Mouse (Mus musculus) ES-CJ7 (cell line): ENCODE measurements at regions not wholly inside any gene's neighbourhood (a gene's known extent, or its start where the extent isn't known, plus 50 kb on each side); places are given as distances from the start of the nearest gene placed in this dataset.

Source experiments
- DNase-seq: peaks from one replicate; pipeline ENCODE4 v3.0.0; 2011; ENCODE audit warnings: low read depth, low spot score

DNA sequence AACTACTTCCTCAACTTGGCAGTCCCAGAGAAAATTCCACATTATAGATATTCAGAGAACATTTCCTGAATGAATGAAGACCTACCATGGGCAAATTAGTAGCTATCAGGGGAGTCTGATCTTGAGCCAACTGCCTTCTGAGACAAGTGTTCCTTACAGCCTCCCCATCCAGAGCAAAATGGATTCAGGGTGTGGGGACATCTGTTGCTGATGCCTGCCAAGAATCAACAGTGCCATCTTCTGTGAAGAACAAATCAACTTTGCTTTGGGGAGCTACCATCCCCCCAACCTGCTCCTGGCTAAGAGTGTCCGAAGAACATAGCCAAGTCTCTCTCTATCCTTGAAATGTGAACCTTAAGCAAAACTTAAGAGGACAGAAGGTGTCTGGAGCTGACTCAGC lies 217.9 kb downstream of the Nedd1 start:
- DNase-seq: no peak

DNA sequence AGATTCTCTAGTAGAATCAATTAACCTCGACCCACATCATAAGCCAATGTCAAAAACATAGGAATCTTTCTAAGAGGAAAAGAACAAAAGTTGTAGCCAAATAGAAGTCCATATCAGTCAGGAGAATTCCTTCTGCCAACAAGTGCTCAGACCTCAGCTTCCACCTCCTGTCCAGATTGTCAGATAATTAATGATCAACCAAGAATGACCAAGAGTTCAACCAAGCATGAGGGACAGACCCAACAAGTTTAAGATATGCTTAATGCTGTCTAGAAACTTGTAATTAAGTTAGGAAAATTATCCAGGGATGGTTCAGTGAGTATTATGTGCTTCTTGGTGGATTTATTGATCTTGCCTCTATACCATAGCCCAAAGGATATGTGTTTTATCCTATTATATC lies 238.6 kb downstream of the Nedd1 start:
- no peak for DNase-seq

DNA sequence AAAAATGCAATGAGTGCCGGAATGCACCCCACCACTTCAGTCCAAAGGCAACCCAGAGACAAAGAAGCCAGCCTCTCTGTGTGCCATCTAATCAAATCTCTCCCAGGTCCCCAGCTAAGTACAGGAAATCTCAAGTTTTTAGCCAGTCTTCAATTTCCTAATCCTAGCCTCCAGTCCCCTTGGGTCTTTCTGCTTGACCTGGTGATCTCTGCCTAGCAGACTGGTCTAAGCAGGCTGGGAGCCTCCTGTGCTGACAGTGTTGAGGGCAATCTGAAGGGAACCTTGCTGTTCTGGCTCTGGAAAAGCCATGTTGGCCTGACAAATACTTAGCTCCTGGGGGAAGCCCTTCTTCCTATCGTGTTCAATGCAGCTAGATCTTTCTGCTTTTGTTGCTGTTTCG lies 248.9 kb downstream of the Nedd1 start:
- DNase-seq: no peak

DNA sequence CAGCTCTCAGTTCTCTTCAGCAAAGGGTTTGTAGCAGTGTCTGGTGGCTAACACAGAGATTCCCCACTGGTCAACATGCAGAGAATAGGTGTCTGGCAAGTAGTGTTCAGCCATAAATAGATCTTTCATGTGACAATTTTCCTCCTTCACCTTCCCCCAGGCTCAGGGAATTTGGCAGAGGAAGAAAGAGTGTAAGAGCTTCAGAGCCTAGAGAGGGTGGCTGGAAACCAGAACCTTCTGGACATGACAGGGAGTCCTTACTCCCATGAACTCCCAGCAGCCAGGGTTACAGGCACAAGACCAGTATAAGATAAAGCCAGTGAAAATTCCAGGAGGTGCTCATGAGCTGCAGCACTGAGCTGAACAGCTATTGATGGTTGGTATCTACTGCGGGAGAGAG lies 251.1 kb downstream of the Nedd1 start:
- DNase-seq: no peak

DNA sequence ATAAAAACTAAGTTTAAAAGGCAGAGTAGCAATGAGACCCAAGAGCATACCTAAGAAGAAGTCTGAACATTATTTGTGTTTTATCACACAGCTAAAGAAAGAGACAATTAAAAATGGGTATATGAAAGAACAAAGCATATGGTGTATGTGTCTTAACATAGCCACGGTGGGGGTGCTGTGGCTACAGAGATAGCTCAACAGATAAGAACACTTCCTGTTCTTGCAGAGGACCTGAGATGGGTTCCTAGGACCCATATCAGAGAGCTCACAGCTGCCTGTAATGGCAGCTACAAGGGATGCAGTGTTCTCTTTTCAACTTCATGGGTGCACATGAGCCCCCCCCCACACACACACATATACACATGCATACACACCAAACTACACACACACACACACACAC lies 267.0 kb downstream of the Nedd1 start:
- DNase-seq: no peak

DNA sequence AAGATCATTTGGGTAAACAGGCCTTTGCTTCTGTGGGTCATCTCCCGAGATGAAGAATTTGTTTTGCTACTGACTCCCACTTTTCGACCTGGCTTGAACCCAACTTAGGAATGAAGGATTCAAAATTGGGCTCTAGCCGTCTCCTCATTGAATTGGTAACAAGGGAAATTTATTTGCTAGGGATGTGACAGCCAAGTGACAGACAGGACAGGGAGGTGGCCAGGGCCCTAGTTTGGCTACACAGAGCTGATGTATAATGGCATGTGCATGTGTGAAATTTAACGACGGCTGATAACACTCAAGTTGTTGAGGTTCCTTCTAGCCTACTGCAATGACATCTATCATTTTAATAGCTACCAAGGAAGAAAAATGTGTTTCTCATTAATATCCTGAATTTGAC lies 268.7 kb downstream of the Nedd1 start:
- no peak for DNase-seq

DNA sequence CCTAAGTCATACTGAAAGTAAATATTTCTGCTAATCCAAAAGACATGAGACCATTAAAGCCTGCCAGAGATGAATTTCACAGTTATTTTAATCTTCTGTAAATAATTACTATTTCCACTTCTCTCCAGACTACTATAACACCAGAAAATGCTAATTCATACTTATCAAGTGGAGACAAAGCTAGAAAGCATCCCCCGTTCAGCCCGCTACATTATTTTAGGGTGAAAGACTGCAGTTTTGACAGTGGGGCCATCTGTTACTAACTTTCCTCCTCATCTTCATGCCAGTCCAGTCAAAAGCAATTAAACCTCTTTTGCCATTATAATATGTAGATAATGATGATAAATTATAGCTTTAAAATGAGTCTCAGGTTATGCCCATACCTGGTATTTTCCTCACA lies 276.3 kb downstream of the Nedd1 start:
- no peak for DNase-seq

DNA sequence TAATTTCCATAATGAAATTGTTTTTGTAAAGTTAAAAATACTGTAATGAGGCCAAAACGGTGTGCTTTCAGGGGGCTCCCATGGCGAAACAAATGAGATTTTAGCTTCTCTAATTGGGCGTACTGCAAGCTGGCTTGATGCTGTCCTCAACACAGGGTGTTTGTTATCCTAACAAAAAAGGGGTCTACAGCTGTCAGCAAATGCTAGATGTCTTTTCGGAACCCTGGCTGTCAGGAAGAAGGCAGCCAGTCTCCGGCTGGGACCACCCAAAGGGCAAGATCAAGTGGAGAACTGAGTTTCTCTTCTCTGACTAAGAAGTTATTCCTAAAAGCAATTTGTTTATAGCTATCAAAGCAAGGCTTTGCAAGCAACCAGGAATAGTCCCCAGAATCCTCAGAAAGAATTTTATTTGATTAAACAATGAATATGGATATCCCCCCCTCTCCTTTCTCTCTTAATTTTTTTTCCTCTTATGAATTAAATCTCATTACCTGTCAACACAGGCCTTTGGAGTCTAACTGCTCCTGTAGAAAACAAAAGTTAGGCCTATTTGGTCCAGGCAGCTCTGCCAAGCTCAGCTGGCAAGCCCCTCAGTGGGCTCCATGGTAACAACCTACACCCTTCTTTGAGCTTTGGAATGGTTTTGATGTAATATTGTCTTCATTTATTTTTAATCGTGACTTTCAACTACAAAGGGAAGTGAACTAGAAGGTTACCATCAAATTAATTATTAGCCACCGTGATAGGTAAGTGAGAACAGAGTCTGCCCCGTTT lies 283.4 kb downstream of the Nedd1 start:
- no peak for DNase-seq

DNA sequence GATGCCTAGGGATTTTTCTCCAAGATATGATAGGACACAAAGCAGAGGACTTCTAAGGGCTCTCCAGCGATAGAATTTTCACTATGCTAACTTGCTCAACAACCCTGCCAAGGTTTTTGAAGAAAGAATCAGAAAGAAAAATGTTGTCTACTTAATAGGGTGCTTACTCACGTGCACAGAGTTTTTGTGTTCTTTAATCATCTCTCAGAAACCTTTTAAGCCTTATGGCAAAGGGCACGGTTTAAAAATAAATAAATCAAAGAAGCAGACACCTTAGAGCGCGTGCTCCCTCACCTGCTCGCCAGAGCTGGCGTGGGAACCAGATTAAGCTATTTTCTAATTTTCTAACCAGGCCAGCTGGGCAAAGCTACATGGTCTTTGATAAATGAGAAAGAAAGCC lies 293.0 kb downstream of the Nedd1 start:
- DNase-seq: no peak

DNA sequence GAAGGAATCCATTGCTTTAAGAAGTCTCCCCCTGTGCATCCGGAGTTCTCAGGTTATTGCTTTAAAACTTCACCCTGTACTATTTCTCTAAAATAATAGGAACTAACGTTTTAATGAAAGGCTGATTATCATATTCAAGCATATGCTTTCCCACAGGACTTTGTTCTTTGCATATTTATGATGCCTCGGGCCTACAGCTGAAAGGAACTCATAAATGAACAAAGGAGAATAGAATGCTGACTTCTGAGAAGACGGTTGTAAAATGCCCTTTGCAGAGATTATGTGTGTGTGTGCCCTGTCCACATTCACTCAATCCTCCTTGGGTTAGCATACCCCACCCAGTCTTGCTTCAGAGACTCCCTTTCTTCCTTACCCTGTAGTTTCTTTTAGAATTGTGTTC lies 294.2 kb downstream of the Nedd1 start:
- DNase-seq: no peak

DNA sequence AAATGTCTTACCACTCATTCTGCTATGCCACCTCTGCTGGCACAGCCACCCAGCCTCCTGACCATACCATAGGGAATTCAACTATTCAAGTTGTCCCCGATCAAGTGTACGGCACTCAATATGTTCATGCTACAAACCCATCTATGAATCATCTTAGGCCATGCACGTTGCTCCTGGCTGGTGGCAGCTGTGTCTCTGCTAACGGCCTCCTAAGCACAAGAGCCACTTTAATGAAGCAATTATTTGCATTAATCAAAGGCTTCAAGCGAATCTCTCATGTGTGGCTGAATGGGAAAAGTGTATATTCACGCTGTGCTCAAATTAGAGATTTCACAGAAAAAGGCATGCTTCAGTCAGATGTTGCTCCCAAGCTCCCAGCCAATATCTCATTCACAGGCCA lies 295.8 kb downstream of the Nedd1 start:
- DNase-seq: no peak

DNA sequence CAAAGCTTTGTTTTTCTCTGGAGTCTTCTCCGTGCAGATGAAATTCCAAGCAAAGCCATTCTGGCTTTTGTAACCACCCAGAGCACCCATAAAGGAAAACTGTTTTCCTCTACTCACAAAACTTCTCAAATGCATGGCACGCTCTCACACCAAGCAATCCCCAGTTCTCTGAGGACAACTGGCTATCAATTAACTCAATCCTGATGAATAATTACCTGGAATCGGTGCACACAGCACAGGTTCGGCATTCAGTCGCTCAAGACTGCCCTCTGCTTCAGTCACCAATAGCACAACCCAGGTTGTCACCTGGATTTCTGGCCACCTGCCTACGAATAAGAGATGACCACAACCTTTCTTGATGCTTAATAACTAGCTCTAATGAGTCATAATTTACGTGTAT lies 309.5 kb downstream of the Nedd1 start:
- no peak for DNase-seq

DNA sequence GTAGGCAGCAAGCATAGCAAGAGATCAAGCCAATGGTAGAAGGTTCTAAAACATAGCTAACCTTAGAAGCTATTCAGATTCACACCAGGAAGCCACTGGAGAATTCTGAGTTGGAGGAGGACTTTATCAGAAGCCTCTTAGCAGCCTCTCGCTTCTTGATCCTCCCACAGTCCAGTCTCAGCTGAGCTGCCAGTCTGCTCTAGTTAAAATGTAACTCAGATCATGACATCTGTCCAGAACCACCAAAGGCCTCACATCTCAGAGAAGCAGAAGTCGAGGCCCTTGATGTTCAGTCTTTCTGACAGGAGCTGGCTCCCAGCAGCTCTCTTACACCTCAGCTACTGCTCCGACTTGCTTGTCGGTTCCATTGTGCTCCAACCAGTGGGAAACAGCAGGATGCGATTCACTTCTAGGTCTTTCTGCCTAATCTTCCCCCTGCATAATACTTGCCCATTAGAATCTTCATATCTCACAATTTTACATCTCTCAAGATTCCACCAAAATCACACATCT lies 311.4 kb downstream of the Nedd1 start:
- DNase-seq: no peak

DNA sequence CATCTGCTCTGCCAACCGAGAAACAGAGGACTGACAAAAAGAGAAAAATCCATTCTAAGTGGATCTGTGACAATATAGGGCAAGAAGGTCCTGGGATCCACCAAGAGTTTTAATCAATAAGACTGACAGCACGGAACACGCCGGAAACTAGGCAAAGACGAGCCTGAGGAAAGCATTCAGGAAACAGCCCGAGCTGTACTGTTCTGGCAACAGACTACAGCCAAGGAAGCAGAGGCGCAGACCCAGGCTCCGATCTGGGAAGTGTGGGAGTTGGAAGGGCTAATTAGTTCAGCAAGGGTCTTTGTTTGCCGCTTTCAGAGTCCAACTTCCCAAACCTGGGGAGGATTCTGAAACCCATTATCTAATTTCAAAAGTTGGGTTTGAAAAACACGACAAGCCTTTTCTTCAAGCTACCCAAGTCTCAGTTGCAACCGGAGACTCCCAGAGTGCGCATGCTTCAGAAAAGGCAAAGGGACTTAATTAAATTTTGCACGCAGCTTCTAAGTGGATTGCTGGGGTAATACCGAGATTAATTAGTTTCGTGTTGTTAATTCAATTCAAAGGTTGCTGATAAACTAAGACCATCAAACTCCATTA lies 317.4 kb downstream of the Nedd1 start:
- no peak for DNase-seq

DNA sequence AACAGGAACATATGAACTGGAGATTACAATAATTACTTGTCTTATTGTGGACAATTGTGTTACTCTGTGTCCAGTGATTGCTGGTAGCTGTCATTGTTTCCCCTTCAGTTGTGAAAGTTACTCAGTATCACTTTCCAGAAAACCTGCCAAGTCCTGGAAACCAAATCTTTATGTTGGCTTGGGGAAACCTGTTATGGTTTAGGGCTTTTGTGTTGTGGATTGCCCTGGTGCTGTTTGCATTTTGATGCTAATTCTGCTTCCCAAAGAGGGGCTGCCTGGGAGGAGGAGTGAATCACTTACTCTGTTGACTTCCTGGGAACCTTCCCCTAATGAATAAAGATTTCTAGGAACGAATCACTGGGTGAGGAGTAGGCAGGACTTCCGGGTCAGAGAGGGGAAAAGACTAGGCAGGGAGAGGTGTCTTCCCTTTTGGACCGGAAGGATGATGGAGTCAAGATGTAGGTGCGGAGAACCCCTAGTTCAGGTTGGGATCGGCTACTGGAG lies 321.6 kb downstream of the Nedd1 start:
- DNase-seq: peak; percentile 64

DNA sequence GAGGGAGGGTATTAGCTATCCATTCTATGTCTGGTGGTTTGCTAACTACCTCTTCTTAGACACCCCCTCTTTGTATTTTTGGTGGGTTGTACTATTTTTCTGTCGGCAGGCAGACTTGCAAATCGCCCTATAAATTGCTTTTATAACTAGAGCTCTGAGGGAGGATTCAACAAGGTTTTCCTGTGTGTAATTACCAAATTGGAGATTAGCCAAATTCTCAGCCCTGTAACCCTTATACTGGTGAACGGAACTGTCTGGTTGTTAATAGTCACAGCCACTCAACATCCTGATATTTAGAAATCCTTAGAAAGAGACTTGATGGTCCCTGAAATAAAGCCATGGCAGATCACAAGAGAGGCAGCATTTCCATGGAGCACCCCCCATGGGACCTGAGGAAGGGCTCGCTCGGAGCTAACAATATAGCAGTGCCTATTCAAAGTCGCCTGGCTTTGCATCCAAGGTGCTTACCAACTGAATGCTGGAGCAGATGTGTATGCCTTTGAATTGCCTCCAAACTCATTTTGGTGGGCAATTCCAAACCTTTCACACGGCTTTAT lies 333.0 kb downstream of the Nedd1 start:
- no peak for DNase-seq

DNA sequence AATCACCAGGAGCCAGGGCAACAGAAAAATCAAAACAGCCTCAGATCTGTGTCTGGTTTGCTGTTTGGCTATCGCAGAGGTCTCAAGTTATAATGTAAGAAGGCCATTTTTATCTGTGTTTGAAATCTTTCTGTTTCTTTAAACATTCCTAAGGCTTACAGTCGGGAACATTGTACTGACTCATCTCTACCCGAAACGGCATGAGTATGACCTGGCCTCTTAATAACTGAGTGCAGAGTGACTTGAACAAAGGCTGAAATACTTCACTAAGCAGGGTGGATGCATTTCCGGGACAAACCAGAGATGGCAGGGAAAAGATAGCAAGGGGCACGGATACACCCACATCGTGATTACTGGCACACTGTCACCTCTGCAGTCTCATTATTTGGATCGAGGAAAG lies 355.1 kb downstream of the Nedd1 start:
- DNase-seq: no peak

DNA sequence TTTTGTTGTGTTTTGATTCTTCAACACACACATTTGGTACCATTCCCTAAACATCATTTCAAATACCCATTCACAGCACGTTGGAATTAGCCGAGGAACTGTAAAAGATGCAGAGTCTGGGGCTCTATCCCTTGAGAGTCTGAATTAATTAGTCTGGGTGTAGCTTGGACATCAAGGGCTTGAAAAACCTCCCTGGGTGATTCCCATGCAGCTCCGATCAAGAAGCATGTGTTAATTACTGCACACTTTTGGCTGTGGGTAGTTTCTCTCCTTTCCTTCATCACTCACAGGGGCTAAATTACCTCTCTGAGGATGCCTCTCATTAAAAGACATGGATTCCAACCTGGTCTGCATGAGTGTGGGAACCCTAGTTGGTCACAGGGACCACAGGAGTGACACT lies 365.5 kb downstream of the Nedd1 start:
- DNase-seq: no peak

DNA sequence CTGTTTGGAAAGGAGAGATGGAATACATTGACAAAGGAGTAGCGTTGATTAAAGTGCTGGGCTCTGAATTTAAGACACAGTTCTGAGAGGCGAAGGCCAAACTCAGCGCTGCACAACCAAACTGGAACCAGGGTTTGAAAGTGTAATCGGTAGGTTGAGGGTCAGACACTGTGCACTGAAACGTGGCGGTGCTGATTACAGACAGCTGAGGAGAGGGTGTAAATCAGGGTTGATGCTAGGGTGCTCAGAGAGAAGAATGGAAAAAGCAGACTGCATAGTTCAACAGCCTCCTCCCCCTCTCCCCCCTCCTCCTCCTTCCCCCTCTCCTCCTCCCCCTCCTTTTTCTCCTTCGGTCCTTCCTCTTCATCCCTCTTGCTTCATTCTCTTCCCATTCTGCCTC lies 373.2 kb downstream of the Nedd1 start:
- no peak for DNase-seq

DNA sequence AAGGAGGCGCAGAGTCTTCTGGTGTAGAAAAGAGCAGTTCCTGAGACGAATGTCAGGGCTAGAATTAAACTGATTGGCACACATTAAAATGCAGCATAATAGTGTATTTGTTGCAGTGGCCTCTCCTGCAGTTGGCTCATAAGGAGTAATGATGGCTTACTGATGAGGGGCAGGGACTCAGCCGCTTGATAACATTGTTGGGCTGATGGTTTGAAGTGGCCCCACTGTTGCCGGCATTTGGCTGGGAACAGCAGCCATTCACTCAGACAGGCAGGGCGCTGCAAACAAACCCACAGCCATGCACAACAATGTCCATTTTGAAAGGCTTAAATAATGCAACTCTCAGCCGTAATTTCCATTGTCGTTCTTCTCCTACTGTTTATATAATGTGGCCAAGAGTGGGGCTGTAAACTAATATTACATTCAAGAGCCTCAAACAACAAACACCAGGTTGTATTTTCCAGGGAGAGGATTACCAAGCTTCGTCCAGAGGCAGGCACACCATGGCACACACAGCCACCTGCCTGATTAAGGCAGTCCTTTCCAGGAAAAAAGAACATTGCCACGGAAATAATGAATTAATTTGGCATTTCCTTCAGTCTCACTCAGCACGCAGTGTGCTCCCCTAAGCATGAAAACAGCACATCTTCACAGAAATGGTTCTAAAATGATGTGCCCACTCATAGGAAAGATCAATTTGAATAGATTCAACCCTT lies 374.1 kb downstream of the Nedd1 start:
- DNase-seq: no peak

DNA sequence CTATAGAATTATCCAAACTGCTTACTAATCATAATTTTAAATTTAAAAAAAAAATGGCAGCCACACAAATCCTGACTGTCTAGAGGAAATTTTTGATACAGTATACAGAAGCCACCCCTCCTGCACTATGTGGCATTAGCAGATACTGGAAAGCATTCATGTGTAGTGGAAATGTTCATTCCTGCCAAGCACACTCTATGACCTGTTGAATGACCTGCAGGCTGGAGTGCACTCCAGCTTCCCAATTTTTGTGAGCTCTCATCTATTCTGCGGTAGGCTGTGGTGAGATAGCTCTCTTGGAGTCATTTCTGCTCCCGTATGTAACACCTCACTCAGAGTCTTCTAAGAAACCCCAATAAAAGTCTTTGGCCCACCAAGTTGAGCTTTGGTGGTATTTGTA lies 382.5 kb downstream of the Nedd1 start:
- no peak for DNase-seq

DNA sequence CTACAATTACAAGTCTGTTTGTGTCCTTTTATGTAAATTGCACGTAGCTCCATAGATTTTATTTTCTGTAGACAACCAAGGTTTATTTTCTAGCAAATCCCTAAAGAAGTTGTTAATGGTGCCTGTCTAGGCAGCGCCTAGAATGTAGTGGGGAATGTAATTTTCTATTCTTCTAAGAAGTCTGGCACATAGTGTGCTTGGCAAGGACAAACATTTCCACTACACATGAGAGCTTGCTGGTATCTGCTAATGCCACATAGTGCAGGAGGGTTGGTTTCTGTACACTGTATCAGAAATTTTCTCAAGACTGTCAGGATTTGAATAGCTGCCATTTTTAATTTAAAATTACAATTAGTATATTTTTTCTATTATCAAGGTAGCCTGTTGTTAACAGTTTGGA lies 385.3 kb downstream of the Nedd1 start:
- no peak for DNase-seq
